Mouse (Mus musculus): ENCODE measurements around the gene Samd4b.

Samd4b gene

DNA sequence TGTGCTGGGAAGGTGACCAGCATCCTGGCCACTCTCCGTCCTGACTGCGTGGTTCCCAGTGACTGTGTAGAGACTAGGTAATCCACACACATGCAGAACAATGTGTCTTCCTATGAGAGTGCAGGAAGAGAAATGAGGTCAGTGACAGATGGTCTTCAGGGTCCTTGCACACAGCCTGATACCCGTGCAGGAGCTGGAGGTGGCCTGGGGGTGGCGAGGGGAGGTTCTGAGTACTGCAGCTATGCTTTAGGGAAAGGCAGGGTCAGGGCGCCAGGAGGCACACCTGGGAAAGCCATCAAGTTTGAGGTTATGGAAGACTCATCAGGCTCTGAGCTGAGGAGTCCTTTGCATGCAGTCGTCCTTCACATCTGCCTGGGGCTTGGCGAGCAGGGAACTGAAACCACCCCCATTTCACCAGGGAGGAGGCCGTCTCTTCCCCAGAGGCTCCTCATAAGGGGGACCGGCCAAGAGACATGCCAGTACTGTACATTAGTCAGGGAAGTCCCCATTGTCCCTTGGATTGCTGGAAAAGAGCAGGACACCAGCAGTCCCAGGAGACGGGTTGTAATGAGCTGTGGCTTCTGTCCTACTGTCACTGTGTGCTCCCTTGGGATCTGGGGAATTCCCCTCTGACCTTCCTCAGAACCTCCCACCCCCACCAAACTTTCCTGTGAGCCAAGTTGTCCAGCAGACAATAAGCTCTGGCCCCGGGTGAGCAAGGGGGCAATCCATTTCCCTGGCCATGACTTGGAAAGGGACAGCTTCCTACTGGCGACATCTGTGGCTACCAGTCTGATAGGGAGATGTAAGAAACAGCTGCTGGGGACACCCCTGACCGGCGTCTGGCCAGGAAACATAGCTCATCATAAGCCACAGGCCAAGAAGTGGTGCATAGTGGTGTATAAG is 4.5 kb downstream of the Samd4b start:
- CTCF ChIA-PET, result interaction anchor here (0.6 kb wide), 2 partner anchors 16 to 43 kb away, joined by 3 to 5 read pairs; no protein-coding TSS in a partner anchor

DNA sequence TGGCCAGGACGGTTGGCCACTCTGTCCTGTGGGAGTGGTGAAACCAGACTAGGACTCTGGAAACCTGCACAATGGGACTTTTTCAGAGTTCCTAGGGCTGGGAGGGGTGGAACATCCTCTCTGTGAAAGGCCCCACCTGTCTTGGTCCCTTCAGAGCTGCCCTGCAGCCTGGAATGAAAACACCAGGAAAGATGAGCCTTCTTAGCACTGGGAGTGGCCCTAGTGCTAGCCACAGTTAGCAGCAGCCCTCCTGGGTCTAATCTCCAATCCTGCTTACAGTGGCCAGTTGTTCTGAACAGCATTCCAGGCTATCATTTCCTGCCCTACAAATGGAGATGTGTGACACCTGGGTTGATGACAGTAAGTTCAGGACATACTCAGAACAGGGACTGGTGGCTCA is 6.1 kb downstream of the Samd4b start:
- CTCF ChIA-PET, result no interaction called here

DNA sequence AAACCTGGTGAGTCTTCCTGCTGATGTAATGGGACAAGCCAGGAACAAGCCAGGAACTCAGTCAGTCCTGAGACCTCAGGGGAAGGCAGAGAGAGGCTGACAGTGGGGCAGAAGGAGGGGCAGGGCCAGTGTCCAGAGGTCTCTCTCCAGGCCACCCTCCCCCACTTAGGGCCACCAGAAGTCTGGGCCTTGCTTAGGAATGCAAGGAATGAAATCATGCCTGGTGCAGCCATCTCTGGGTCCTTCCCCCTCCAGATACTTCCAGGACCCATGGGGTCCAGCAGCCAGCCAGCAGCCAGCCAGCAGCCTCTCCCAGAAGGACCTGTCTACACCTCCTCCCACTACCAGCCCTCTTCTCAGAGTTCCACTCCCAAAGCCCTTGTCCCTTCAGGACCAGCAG is 10.3 kb downstream of the Samd4b start:
- CTCF ChIA-PET, result no interaction called here

DNA sequence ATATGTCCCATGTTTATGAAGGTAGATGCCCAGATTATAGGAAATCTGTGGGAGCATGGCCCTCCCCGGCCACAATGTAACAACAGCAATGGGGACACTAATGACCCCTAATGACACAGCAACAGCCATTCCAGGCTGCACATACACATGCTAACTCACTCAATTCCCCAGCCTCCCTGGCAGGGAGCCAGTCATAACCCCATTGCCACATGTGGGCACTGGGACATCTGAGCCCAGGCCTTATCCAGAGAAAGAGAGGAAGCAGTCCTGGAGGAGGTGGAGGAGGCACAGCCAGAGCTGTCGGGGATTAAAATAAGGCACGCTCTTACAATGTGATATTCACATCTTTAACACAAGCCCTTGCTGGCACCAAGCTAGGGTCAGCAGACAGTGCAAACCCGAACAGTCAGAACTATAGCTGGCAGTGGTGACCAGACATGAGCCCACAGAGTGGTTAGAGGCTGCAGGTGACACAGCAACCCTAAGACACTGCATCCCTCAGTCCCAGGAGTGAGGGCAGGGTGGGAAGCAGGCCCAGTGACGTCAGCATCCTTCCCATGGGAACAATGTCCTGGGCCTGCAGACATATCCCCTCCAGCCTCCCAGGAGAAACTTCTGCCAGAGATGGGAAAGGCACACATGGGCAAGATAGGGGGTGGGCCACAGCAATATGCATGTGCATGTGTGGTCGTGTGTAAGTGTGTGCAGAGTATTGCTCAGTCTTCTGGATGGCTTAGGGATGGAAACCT is 11.1 kb downstream of the Samd4b start:
- CTCF ChIA-PET, result no interaction called here

DNA sequence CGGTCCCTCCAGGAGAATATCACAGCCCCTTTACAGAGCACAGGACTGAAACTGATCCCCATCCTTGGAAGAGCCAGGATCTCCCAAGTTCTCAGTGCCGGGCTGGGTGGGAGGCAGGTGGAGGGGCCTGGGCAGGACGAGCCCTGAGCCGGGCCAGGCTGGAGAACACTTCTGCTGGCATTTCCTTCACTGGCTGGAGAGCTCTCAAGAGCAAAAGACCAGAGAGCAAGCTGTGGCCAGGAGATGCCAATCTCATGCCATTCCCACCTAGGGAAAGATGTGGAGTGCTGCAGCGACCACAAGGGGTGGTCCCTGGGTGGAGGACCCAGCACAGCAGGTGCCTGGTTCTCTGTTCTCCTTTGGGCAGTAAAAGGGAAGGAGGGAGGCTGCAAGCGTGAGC is 12.9 kb downstream of the Samd4b start:
- CTCF ChIA-PET, result no interaction called here

DNA sequence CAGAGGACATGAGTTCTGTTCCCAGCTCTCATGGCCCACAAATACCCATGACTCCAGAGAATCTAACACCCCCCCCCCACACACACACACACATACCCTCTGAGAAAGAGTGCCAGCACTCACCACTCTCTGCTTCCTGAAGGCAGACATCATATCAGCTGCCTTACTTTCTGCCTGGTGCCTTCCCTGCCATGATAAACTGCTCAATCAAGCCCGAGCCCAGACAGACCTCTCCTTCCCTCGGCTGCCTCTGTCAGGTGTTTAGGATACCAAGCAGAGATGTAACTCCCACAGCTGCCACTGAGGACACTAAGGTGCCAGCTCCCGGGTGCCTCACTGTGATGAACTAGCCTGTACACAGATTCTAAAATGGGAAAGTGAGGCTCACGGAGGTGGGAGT is 13.5 kb downstream of the Samd4b start:
- CTCF ChIA-PET, result no interaction called here

DNA sequence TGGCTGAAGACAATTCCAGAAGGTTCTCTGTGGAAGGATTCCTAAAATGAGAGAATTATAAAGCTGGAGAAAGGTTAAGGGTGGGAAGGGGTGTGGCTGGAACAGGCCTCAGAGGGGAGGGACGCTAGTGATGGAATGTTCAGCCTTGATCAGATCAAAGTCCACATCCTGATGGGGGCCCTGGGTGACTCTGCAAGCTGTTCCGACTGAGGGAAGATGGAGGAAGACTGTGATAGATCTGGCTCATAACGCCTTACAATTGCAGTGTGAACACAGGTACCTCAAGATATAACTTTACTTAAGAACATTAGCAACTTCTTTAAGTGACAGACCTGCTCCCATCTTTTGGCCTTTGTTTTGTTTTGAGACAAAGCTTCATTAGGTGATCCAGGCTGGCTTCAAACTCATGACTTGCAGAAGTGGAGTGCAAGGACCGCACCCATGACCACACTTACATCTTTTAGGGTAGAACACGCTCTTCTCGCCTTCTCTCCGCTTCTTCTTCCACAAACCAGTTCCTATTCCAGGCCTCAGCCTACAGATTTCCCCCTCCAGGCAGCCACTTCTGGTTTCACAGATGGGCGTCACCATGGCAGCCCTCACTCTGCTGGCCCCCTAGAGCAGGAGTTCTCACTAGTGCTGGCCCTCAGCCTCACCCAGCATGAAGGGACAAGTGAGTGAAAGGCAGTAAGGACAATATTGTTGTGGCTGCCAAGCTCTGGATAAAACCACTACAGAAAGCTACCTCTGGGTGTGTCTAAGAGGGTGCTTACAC is 14.2 kb downstream of the Samd4b start:
- CTCF ChIA-PET, result no interaction called here

DNA sequence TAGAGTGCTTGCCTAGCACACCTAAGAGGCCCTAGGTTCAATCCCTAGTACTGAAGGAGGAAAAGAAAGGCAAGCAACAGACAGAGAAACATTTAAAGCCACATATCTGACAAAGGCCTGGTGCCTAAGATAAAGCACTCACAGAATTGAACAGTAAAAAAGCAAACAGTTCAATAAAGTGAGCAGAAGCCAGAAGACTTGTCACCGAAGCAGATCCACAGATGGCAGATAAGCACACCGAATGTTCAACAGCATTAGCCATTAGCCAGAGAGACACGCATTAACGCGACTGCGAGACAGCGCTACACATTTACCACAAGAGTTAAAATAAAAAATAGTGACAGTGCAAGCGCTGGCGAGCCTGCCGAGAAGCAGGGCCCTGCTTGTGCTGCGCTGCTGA is 15.1 kb downstream of the Samd4b start:
- CTCF ChIA-PET, result no interaction called here

DNA sequence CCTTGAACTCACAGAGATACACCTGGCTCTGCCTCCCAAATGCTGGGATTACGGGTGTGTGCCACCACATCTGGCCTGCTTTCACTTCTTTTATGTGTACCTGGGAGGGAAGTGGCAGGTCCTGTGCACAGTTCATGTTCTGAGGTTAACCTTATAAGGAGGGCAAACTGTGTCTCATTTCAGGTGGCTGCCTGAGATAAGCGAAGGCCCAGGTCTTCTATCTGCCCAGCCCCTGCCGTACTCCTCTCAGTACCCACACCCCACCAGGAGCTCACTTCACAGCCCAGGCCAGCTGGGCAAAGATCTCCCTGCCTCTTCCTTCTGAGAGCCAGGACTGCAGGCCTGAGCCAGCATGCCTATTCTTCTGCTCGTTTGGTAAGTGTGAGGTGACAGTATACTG is 16.2 kb downstream of the Samd4b start:
- CTCF ChIA-PET, result interaction anchor here (0.7 kb wide), 1 partner anchor 125 kb away, joined by 3 read pairs; no protein-coding TSS in a partner anchor

DNA sequence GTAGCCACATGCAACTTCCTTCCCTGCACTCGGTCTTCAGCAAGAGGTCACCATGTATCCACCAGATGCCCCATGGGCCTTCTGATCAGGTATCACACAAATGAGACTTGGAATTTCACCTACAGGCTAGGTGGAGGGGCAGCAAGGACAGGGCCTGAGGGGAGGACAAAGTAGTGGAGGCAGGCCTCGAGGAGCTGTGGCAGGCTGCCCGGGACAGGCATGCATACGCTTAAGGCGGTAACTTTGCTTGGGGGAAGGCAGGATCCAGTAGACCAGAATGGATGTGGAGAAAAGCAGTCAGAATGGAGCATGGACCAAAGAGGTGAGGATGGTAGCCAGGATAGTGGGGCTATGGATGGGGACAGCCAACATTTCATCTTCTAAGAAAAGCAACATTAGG is 18.1 kb downstream of the Samd4b start:
- CTCF ChIA-PET, result interaction anchor here (0.5 kb wide), 1 partner anchor 128 kb away, joined by 5 read pairs; no protein-coding TSS in a partner anchor

DNA sequence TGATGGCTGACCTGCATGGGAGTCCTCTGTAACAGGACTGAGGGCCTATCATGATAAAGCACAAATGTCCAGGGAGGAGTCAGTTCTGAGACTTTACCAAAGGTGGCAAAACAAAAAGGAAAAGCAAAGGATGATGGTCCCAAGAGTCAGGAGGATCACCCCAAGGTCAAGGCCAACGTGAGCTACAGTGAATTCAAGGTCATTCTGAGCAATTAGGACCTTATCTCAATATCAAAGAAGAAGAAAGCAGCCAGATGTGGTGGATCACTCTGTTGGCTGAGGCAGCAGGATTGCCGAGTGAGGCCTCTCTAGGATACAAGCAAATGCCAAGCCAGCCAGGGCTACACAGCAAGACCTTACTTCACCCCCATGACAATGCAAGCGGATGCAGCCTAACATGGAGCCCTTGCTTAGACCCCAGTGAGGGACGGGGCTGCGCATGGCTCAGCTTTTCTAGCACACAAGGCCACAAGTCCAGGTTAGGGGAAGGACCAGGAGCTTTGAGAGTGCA is 19.3 kb downstream of the Samd4b start:
- CTCF ChIA-PET, result no interaction called here

DNA sequence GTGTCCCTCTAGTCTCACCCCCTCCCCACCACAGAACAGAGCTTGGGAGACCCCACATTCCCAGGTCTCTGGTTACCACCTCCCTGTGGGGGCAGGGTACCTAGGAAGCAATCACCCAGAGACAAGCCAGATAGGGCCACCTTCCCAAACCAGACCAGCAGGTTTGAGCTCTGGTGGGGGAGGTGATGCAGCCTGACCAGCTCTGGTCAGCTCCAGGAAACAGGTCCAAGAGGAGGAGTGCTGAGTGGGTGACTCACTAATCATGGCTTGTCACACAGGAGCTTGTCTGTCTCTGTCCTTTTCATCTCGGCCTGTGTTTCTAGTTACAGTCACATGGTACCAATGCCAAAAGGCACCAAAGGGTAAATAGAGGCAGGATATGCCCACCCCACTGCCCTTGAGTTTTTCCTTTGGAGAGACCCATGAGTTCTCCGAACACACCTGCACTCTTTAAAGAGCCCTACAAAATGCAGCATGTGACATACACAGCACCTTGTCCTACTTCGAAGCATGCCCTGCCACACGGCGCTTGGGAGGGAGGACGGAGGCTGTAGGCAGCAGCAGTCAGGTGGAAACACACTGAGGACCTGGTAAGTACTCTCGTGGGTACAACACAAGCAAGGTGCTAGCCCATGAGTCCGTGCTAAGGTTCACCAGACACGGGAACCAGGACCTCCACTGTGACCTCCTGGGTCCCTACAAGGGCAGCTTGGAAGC is 20.0 kb downstream of the Samd4b start:
- CTCF ChIA-PET, result interaction anchor here (0.6 kb wide), 1 partner anchor 15 kb away, joined by 3 read pairs; no protein-coding TSS in a partner anchor

DNA sequence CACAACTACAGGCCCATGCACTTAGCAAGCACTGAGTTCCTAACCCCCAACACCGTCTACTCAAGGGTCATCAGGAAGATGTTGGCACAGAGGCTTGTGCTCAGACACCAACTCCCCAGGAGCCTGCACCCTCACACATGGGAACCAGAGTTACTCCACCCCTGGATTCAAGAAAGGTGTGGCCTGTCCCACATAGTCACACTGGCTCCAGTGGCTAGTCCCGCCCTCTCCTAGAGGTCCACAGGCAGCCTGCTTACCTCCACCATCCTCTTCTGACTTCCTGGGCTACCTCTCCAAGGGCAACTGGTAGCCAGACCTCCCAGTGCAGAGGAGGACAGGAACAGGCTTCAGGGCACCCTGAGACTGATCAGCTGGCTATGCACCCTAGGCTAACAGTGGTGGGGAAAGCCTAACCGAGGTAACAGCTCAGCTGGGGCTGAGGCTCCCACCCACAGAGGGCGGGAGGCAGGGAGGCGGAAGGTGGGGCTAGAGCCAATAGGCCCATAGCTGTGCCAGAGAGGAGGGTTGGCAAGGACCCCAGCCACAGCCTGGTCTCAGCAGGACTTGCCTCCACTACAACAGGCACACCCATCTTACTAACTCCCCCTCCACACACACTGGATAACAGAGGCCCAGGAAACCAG is 21.6 kb downstream of the Samd4b start:
- CTCF ChIA-PET, result no interaction called here

DNA sequence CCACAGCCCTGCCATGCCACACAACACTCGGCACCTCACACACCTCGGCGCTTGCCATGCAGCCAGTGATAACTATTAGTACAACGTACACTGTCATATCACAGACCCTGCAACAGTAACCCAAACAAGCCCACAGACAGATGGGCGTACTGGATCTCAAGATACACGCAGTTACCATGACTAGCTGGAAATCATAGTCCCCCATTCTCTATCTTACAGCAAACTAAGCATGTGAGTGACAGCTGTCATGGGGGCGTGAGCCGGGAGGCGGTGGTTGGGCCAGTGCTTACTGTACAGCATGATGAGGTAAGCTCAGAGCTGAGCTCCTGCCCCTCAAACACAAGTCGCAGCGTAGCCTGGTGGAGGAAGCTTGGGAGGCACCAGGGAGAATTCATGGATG is 22.3 kb downstream of the Samd4b start:
- CTCF ChIA-PET, result no interaction called here

DNA sequence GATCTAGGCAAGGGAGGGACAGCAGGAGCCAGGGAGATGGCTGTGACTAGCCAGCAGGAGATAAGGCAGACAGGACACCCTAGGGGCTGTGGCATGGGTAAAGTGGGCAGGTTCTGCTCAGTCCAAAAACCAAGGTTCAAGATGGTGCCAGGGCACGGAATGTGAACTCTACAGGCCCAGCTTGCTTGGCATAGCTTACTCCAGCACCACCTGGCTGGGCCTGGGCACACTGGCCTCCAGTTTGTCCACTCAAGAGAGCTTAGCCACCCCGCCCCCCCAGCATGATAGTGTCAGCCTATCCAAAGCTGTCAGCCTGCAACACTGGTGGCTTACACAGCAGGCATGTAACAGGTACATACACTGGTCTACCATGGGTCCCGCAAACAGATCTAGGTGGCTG is 24.7 kb downstream of the Samd4b start:
- CTCF ChIA-PET, result no interaction called here

DNA sequence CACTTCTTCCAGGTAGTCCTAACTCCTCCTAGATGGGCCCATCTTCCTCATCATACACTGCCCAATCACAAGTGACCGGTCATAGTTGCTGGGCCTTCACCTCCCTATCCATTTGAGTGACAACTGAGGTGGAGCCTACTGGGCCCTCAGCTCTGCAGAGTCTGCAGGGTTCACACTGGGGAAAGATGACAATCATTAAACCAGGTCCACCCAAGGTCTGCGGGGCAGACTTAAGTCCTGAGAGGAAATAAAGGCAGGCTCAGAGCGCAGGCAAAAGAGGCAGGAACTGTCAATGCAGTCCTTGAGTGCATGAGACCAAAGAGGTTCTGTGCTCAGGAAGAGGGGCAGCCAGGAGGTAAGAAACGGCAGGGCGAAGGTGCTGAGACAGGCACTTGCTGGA is 25.3 kb downstream of the Samd4b start:
- CTCF ChIA-PET, result no interaction called here

DNA sequence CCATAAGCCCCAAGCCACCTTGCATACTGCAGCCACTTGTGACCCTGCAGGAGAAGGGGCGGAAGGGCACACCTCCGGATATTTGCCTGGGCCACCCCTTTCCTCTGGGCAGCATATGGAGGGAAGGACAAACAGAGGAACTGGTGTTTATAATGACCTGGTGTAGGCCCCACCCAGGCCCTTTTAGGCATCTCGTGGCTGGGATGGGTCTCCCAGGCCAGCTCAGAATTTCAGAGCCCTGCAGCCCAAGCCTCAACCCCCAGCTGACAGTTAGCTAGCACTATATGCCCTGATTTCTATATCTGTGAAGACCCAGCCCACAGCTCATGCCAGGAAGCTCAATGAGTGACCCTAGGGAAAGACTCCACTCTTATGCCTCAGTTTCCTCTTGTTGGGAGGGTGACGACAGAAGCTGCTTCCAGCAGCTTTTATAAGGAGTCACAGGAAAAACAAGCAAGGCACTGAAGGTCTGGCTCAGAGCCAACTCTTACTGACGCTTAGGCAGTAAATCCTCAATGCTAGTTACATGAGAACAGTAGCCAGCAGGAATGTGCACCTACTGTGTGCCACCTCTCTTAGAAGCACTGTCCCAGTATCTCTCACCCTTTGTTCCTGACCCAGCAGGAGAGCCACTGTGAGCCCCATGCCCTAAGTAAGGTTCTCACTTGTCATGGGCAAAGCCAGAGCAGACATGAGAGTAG is 26.8 kb downstream of the Samd4b start:
- CTCF ChIA-PET, result interaction anchor here (0.5 to 0.6 kb wide), 2 partner anchors 25 to 56 kb away, joined by 3 to 7 read pairs; no protein-coding TSS in a partner anchor

DNA sequence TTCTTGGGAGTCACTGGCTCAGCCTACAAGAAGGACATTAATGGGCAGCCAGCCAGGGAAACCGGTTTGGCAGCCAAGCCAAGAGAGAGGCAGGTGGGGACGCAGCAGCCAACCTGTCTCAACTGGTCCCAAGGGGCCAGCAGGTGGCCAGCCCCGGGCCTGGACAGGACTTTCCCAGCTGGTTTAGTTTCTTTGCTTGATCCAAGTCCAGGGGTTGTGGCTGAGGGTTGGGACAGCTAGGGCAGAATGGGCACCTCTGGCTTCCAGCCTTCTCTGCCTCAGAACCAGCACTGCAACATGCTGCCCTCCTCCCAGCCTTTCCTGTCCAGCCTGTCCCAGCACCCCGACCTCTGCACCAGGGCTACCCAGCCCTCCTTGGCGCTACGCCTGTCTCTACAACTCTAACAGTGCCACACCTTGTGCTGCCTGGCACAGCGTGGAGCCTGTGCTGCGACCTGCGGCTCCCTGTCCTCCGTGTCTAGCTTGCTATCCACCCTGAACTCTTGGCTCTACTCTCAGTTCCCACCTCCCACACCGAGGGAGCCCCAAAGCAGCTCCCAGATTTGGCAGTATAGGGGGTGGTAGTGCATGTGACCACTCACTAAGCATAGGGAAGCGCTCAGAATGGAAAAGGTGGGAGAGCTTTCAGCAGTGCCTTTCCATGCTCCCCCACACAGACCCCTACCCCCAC is 27.5 kb downstream of the Samd4b start:
- CTCF ChIA-PET, result interaction anchor here (0.5 to 2.1 kb wide), 5 partner anchors 25 to 56 kb away, joined by 3 to 7 read pairs (median 3); no protein-coding TSS in a partner anchor

DNA sequence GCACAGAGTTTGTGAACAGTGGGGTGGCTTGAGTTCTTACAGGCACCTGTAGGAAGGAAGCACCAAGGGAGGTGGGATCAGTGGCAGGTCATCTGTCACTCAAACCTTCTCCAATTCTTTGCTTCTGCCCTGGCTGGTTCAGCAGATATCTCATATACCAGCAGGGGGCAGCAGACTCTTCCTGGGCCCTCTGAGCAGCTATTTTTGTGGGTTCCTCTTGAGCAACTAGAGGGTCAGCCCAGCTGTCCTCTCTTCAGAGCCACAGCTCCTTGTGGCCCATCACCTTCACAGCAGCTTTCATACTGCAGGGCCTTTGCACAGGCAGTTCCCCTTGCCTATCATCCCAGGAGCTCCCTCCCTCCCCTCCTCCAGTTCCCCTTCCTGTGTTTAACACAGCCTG is 29.7 kb downstream of the Samd4b start:
- CTCF ChIA-PET, result interaction anchor here (0.6 to 2.1 kb wide), 3 partner anchors 30 to 35 kb away, joined by 3 to 7 read pairs (median 5); partner anchors contain the start of genes Pak4 and Samd4b
